19 mouse cellular contexts compared by ENCODE assay signal in the genomic region with DNA sequence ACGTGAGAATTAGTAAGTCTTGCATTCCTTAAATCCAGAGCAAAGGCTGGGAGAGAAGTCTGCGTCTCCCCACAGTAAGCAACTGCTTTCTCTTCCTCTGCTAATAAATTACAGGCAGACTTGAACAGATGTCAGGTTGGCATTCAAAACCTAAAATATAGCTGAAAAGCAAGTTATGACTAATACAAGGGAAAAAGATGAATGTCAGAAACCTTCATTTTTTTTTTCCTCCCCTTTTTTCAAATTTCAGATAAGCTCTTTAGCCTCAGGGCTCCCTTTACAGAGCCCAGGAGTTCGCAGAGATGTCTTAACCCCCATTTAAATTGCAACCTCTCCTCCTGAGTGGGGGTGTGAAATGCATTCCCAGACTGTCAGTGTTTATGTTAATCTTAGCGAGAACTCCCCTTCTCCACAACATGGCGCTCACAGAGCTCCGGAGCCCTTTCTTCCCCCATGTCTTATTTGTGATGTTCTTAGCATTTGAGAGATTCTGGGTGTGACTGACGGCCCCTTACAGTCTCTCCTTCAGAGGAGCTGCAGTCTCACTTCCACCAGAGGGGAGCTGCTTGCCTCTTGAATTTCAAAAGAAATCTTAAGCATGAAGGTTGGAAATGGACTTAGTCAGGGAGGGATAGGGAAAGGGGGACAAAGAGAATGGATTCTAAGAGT. TPM values are rescaled to one million over a fixed set of nuclear protein-coding genes. Genes with fewer than 3 reads are reported as not detected.
DNase-seq lines count a peak whose midpoint lies in the region; ATAC-seq and TF ChIP-seq lines count a peak whose summit lies in the region.
"Had no signal": no experiment of that assay in that cellular context is flagged by ENCODE, and none has a peak within 500 bp of the region (broad histone marks: within the 10 kb centered on the region; RNA-seq: fewer than 3 reads in every experiment).

No protein-coding gene starts in this region.

- H3K9ac ChIP-seq in forebrain, embryonic 13.5 days = no peak overlapping the region
- H3K9ac ChIP-seq in forebrain, embryonic 11.5 days (ENCODE audit: low read length) = no peak overlapping the region
- H3K9ac ChIP-seq in midbrain, embryonic 11.5 days (ENCODE audit: low read length) = no peak overlapping the region
- no peak overlapping the region for H3K9ac ChIP-seq in heart, embryonic 11.5 days (ENCODE audit: low read depth, low read length)
- H3K9ac ChIP-seq: heart, embryonic 15.5 days; liver, postnatal 0 days; stomach, embryonic 15.5 days had no signal

- TF ChIP-seq CTCF in brain, embryonic 14.5 days (IDR thresholded peaks at IDR 0.05; ENCODE audit: borderline replicate concordance, extremely low read depth, insufficient read depth, insufficient read length) = no peak
- TF ChIP-seq CTCF in lung, adult 2 months (IDR thresholded peaks at IDR 0.05; ENCODE audit: insufficient read depth, low read length) = no peak

- no peaks in the 10 kb centered on the region for H3K27me3 ChIP-seq in forebrain, embryonic 13.5 days
- H3K27me3 ChIP-seq in forebrain, embryonic 11.5 days (ENCODE audit: control insufficient read depth, insufficient read depth, low read length) = no peaks in the 10 kb centered on the region
- no peaks in the 10 kb centered on the region for H3K27me3 ChIP-seq in midbrain, embryonic 11.5 days (ENCODE audit: control insufficient read depth, insufficient read depth, low read length)
- H3K27me3 ChIP-seq in heart, embryonic 11.5 days (ENCODE audit: control insufficient read depth, insufficient read depth, low read length) = no peaks in the 10 kb centered on the region
- H3K27me3 ChIP-seq: heart, embryonic 15.5 days; stomach, embryonic 15.5 days had no signal

- no peak overlapping the region for H3K4me3 ChIP-seq in forebrain, embryonic 13.5 days
- H3K4me3 ChIP-seq in forebrain, embryonic 11.5 days (ENCODE audit: low read depth, low read length) = no peak overlapping the region
- H3K4me3 ChIP-seq in midbrain, embryonic 11.5 days (ENCODE audit: low read depth, low read length) = no peak overlapping the region
- H3K4me3 ChIP-seq in heart, embryonic 11.5 days (ENCODE audit: low read depth, low read length) = no peak overlapping the region
- no peak overlapping the region for H3K4me3 ChIP-seq in lung, adult 2 months (replicated peaks; ENCODE audit: extremely low read depth, low read depth, low read length)
- H3K4me3 ChIP-seq: heart, embryonic 15.5 days; stomach, embryonic 15.5 days had no signal

- peaks cover 22% of the 10 kb centered on the region; the same call in 1 of the 2 replicates for H3K36me3 ChIP-seq in forebrain, embryonic 13.5 days (ENCODE audit: poor library complexity, severe bottlenecking)
- no peaks in the 10 kb centered on the region; the same call in 1 of the 2 replicates for H3K36me3 ChIP-seq in forebrain, embryonic 11.5 days (ENCODE audit: control insufficient read depth, insufficient read depth, low read length)
- H3K36me3 ChIP-seq in midbrain, embryonic 11.5 days (ENCODE audit: control insufficient read depth, insufficient read depth, low read length) = no peaks in the 10 kb centered on the region
- H3K36me3 ChIP-seq in heart, embryonic 11.5 days (ENCODE audit: control insufficient read depth, insufficient read depth, low read length) = peaks cover 2% of the 10 kb centered on the region; the same call in 1 of the 2 replicates

- H3K4me1 ChIP-seq in forebrain, embryonic 13.5 days = no peaks in the 10 kb centered on the region
- H3K4me1 ChIP-seq in forebrain, embryonic 11.5 days (replicated peaks; ENCODE audit: control insufficient read depth, insufficient read depth, low read length) = no peaks in the 10 kb centered on the region
- peaks cover 8% of the 10 kb centered on the region for H3K4me1 ChIP-seq in midbrain, embryonic 11.5 days (ENCODE audit: control insufficient read depth, insufficient read depth, low read length)
- H3K4me1 ChIP-seq in heart, embryonic 11.5 days (ENCODE audit: control insufficient read depth, insufficient read depth, low read length) = peaks cover 2% of the 10 kb centered on the region; the same call in 1 of the 2 replicates
- no peaks in the 10 kb centered on the region for H3K4me1 ChIP-seq in lung, adult 2 months (ENCODE audit: control insufficient read depth, insufficient read depth, low read length)
- H3K4me1 ChIP-seq: stomach, embryonic 15.5 days had no signal

- H3K27ac ChIP-seq in forebrain, embryonic 13.5 days = 0 out of 2 replicates have a peak overlapping the region, but pooled peaks have one; percentile 3
- H3K27ac ChIP-seq in forebrain, embryonic 11.5 days (ENCODE audit: low read depth, low read length) = no peak overlapping the region
- H3K27ac ChIP-seq in midbrain, embryonic 11.5 days (ENCODE audit: low read depth, low read length) = peak overlapping the region; percentile 32; the same call in 1 of the 2 replicates
- H3K27ac ChIP-seq in heart, embryonic 11.5 days (ENCODE audit: low read depth, low read length) = no peak overlapping the region
- H3K27ac ChIP-seq: heart, embryonic 15.5 days; kidney, postnatal 0 days; stomach, embryonic 15.5 days had no signal

- no peaks in the 10 kb centered on the region for H3K9me3 ChIP-seq in forebrain, embryonic 13.5 days (replicated peaks)
- no peaks in the 10 kb centered on the region for H3K9me3 ChIP-seq in forebrain, embryonic 11.5 days (ENCODE audit: control insufficient read depth, low read length)
- no peaks in the 10 kb centered on the region for H3K9me3 ChIP-seq in midbrain, embryonic 11.5 days (ENCODE audit: control insufficient read depth, low read length)
- H3K9me3 ChIP-seq in heart, embryonic 11.5 days (replicated peaks; ENCODE audit: control insufficient read depth, low read length) = no peaks in the 10 kb centered on the region
- H3K9me3 ChIP-seq: heart, embryonic 15.5 days; stomach, embryonic 15.5 days had no signal

- H3K4me2 ChIP-seq in forebrain, embryonic 13.5 days = no peak overlapping the region
- H3K4me2 ChIP-seq in forebrain, embryonic 11.5 days (ENCODE audit: low read depth, low read length, severe bottlenecking) = no peak overlapping the region
- H3K4me2 ChIP-seq in midbrain, embryonic 11.5 days = no peak overlapping the region
- H3K4me2 ChIP-seq in heart, embryonic 11.5 days = no peak overlapping the region
- H3K4me2 ChIP-seq: heart, embryonic 15.5 days; stomach, embryonic 15.5 days had no signal

- DNase-seq in forebrain, embryonic 11.5 days (ENCODE audit: low spot score) = no peak
- DNase-seq in 3T3-L1 (ENCODE audit: low read depth, low spot score) = peak; percentile 64
- peak; percentile 50 for DNase-seq in brain, embryonic 14.5 days (ENCODE audit: low read depth)
- no peak for DNase-seq in midbrain, embryonic 11.5 days (ENCODE audit: low spot score, missing footprints)
- no peak for DNase-seq in spleen, adult 12 weeks (ENCODE audit: low spot score)
- no peak for DNase-seq in lung, adult 2 months
- DNase-seq: cerebellum, adult 11 months; cerebellum, postnatal 25 days; layer of hippocampus, adult 9-11 months; liver, postnatal 0 days; lung, postnatal 4 days; right cerebral cortex, adult 18-20 months; spleen, adult 18-20 months had no signal

- no peak for ATAC-seq in forebrain, embryonic 13.5 days
- no peak for ATAC-seq in forebrain, embryonic 11.5 days (replicated peaks; ENCODE audit: low FRiP score)
- 0 out of 2 replicates have a peak, but pooled peaks have one; percentile 22 for ATAC-seq in midbrain, embryonic 11.5 days (ENCODE audit: low FRiP score)
- ATAC-seq in heart, embryonic 11.5 days (replicated peaks; ENCODE audit: insufficient number of reproducible peaks, low FRiP score, low TSS enrichment) = no peak
- ATAC-seq: intestine, embryonic 16.5 days; liver, postnatal 0 days had no signal

- TF ChIP-seq POLR2A in brain, embryonic 14.5 days (IDR thresholded peaks at IDR 0.05; ENCODE audit: borderline replicate concordance, extremely low read depth, insufficient read depth, insufficient read length, poor library complexity, severe bottlenecking) = no peak
- no peak for TF ChIP-seq POLR2A in lung, adult 2 months (IDR thresholded peaks at IDR 0.05; ENCODE audit: borderline replicate concordance, extremely low read depth, low read depth, low read length)

- whole genome bisulfite sequencing in forebrain, embryonic 13.5 days = 41% methylated on average over 7 of the region's 7 CpGs
- 56% methylated on average over 7 of the region's 7 CpGs for WGBS in forebrain, embryonic 11.5 days
- 36% methylated on average over 7 of the region's 7 CpGs for WGBS in midbrain, embryonic 11.5 days
- 52% methylated on average over 7 of the region's 7 CpGs for WGBS in heart, embryonic 11.5 days (ENCODE audit: insufficient replicate concordance)
- 75% methylated on average over 7 of the region's 7 CpGs for WGBS in lung, adult 2 months

RNA-seq across cellular contexts. Expression of gene Nsf, which starts 47.7 kb away (rescaled TPM):
- polyA plus RNA-seq in forebrain, embryonic 13.5 days (2015; fragmentation: Nextera tagmentation; extraction: Ambion mirVana) = 68.1 and 76.7 TPM in 2 replicates
- polyA plus RNA-seq in forebrain, embryonic 11.5 days (2014; fragmentation: Nextera tagmentation; extraction: Ambion mirVana) = 52.6 and 61.2 TPM in 2 replicates
- polyA plus RNA-seq in brain, embryonic 14.5 days (2012; rRNA removed) = 85.9 and 131 TPM in 2 replicates
- 59.1 and 65.4 TPM in 2 replicates for polyA plus RNA-seq in midbrain, embryonic 11.5 days (2014; fragmentation: Nextera tagmentation; extraction: Ambion mirVana)
- 30.5 and 37.0 TPM in 2 replicates for polyA plus RNA-seq in heart, embryonic 11.5 days (2014; fragmentation: Nextera tagmentation; extraction: Ambion mirVana)
- 27.5 and 35.2 TPM in 2 replicates for polyA plus RNA-seq in lung, adult 2 months (2012; rRNA removed)

Comparison
In these comparisons a context has a peak if more than half of its experiments do, and no peak if none do; other contexts are left out.
1. H3K27ac ChIP-seq: peak in forebrain, embryonic 13.5 days (single experiment) and midbrain, embryonic 11.5 days (single experiment); none in forebrain, embryonic 11.5 days (single experiment) and heart, embryonic 11.5 days (single experiment).
2. DNase-seq: peak in 3T3-L1 (single experiment) and brain, embryonic 14.5 days (single experiment); none in forebrain, embryonic 11.5 days (single experiment), midbrain, embryonic 11.5 days (single experiment), spleen, adult 12 weeks (single experiment) and lung, adult 2 months (single experiment).